Mouse (Mus musculus): Measurements from ENCODE around the gene Itpkb. TPM values are rescaled to one million over a fixed set of nuclear protein-coding genes. Genes with fewer than 3 reads are reported as not detected.

Itpkb gene
- polyA plus RNA-seq (2015; fragmentation: Nextera tagmentation; extraction: Ambion mirVana): 9.4 and 10.6 TPM in 2 replicates

- Histone ChIP-seq H3K4me3 (ENCODE audit: low read length) (peak within 1 kb of the TSS; percentile 85), H3K4me2 (ENCODE audit: low read depth, low read length) (peak within 1 kb of the TSS; percentile 77), H3K27me3 (ENCODE audit: control insufficient read depth, insufficient read depth, low read depth, low read length) (no peaks in the 10 kb centered on the region), H3K27ac (ENCODE audit: low read length) (peak within 1 kb of the TSS; percentile 98), H3K9me3 (ENCODE audit: control insufficient read depth, low read length) (no peaks in the 10 kb centered on the region), H3K36me3 (ENCODE audit: control insufficient read depth, insufficient read depth, low read length) (peaks cover 4% of the 10 kb centered on the region; the same call in 1 of the 2 replicates), H3K9ac (ENCODE audit: low read length) (peak within 1 kb of the TSS; percentile 92), H3K4me1 (replicated peaks; ENCODE audit: control insufficient read depth, insufficient read depth, low read length) (peaks cover 35% of the 10 kb centered on the region)
- under 1% methylated on average over 19 of the region's 19 CpGs for WGBS
- ATAC-seq (ENCODE audit: low read depth): peak; percentile 83
Measured at GRCm38 (mm10) chr1:180330145-180330706, at the start of gene Itpkb. Gene Itpkb, plus strand, starts transcription at chr1:180330485.

DNA sequence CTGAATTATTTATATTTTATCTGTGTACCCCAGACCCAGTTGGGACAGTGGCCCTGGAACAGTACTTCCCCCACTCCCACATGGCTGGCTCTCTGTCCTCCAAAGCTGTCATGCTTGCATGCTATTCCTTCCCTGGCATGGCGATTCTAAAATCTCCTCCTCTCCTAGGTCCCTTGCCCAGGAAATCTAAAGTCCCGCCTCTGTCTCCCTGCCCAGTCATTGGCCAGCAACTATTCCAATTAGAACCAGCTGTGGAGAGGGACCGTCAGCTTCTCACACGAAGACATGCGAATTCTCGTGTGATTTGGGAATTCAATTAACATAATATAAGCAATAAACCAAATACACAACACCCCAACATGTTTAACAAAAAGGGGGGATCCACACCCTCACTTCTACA lies 47.7 kb upstream of the Itpkb start:
- Histone ChIP-seq H3K27ac (ENCODE audit: low read length) (no peak overlapping the region), H3K27me3 (ENCODE audit: control insufficient read depth, insufficient read depth, low read depth, low read length) (no peaks in the 10 kb centered on the region), H3K36me3 (ENCODE audit: control insufficient read depth, insufficient read depth, low read length) (no peaks in the 10 kb centered on the region), H3K4me3 (ENCODE audit: low read length) (no peak overlapping the region), H3K9me3 (ENCODE audit: control insufficient read depth, low read length) (no peaks in the 10 kb centered on the region), H3K4me2 (ENCODE audit: low read depth, low read length) (no peak overlapping the region), H3K9ac (ENCODE audit: low read length) (no peak overlapping the region), H3K4me1 (replicated peaks; ENCODE audit: control insufficient read depth, insufficient read depth, low read length) (peaks cover 45% of the 10 kb centered on the region)
- 54% methylated on average over 6 of the region's 6 CpGs for WGBS
- no peak for ATAC-seq (ENCODE audit: low read depth)

- Histone ChIP-seq H3K4me3 (ENCODE audit: low read length) (no peak overlapping the region), H3K27ac (ENCODE audit: low read length) (no peak overlapping the region), H3K36me3 (ENCODE audit: control insufficient read depth, insufficient read depth, low read length) (no peaks in the 10 kb centered on the region), H3K27me3 (ENCODE audit: control insufficient read depth, insufficient read depth, low read depth, low read length) (no peaks in the 10 kb centered on the region), H3K9ac (ENCODE audit: low read length) (no peak overlapping the region), H3K4me2 (ENCODE audit: low read depth, low read length) (no peak overlapping the region), H3K4me1 (replicated peaks; ENCODE audit: control insufficient read depth, insufficient read depth, low read length) (peaks cover 36% of the 10 kb centered on the region), H3K9me3 (ENCODE audit: control insufficient read depth, low read length) (no peaks in the 10 kb centered on the region)
- WGBS: 31% methylated on average over 16 of the region's 16 CpGs
- 0 out of 2 replicates have a peak, but pooled peaks have one; percentile 10 for ATAC-seq (ENCODE audit: low read depth)
Measured at GRCm38 (mm10) chr1:180283813-180284768, 46.2 kb upstream of the Itpkb start.

- no peak overlapping the region for H3K4me2 ChIP-seq (ENCODE audit: low read depth, low read length)
- peaks cover 30% of the 10 kb centered on the region for H3K4me1 ChIP-seq (replicated peaks; ENCODE audit: control insufficient read depth, insufficient read depth, low read length)
- no peaks in the 10 kb centered on the region for H3K27me3 ChIP-seq (ENCODE audit: control insufficient read depth, insufficient read depth, low read depth, low read length)
- peak overlapping the region; percentile 78 for H3K27ac ChIP-seq (ENCODE audit: low read length)
- WGBS: 55% methylated on average over 15 of the region's 15 CpGs
- H3K9me3 ChIP-seq (ENCODE audit: control insufficient read depth, low read length): no peaks in the 10 kb centered on the region
- no peak overlapping the region for H3K4me3 ChIP-seq (ENCODE audit: low read length)
- no peak overlapping the region for H3K9ac ChIP-seq (ENCODE audit: low read length)
- no peaks in the 10 kb centered on the region for H3K36me3 ChIP-seq (ENCODE audit: control insufficient read depth, insufficient read depth, low read length)
- no peak for ATAC-seq (ENCODE audit: low read depth)
Measured at GRCm38 (mm10) chr1:180286081-180286831, 44.0 kb upstream of the Itpkb start.

- H3K4me3 ChIP-seq (ENCODE audit: low read length): no peak overlapping the region
- H3K27ac ChIP-seq (ENCODE audit: low read length): no peak overlapping the region
- 72% methylated on average over 7 of the region's 7 CpGs for WGBS
- H3K4me1 ChIP-seq (replicated peaks; ENCODE audit: control insufficient read depth, insufficient read depth, low read length): peaks cover 30% of the 10 kb centered on the region
- H3K4me2 ChIP-seq (ENCODE audit: low read depth, low read length): no peak overlapping the region
- no peak overlapping the region for H3K9ac ChIP-seq (ENCODE audit: low read length)
- no peaks in the 10 kb centered on the region for H3K36me3 ChIP-seq (ENCODE audit: control insufficient read depth, insufficient read depth, low read length)
- no peaks in the 10 kb centered on the region for H3K9me3 ChIP-seq (ENCODE audit: control insufficient read depth, low read length)
- H3K27me3 ChIP-seq (ENCODE audit: control insufficient read depth, insufficient read depth, low read depth, low read length): no peaks in the 10 kb centered on the region
- no peak for ATAC-seq (ENCODE audit: low read depth)
Measured at GRCm38 (mm10) chr1:180288227-180288626, 42.1 kb upstream of the Itpkb start.

DNA sequence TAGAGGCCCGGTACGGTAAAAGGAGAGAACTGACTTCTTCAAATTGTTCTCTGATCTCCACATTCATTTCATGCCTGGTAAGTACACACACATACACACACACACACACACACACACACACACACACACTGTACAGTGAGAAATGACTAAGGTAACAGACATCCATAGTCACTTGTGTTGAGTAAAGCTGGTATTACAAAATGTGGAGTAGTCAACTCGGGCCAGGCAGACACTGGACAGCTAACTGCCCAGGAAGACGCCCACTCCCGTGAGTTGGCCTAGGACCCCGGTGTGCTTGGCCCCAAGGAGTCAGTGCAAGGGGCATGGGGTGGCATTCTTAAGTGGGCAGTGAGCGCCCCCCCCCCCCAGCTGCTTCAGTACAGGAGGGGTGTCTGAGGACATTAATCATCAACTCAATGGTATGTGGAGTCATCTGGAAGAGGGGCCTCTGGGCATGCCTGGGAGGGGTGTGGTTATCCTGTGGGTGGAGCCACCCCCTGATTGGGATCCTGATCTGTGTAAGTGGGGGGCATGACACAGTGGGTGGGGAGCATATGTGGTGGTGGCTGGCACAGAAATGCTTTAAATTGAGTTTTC lies 41.3 kb upstream of the Itpkb start:
- ATAC-seq (ENCODE audit: low read depth): peak; percentile 78
- 0 out of 2 replicates have a peak overlapping the region, but pooled peaks have one; percentile 5 for H3K27ac ChIP-seq (ENCODE audit: low read length)

DNA sequence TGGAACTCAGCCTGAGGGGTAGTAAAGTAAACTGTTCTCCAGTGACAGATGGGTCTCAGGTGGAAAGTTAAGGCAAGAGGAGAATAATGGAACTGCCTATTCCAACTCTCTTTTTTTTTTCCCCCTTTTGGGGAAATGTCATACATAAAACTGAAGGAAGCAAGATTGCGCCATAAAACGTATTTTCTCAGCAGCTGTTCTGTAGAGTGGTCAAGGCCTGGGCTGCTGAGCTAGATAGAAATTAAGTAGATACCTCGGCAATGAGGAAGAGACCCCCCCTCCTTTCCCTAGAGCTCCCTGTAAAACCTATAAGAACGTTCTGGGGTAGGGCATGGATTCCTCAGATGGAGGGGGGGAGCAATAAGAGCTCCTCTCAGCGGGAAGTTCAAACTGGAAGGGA lies 40.5 kb upstream of the Itpkb start:
- no peak for ATAC-seq (ENCODE audit: low read depth)
- no peaks in the 10 kb centered on the region for H3K27me3 ChIP-seq (ENCODE audit: control insufficient read depth, insufficient read depth, low read depth, low read length)
- no peak overlapping the region for H3K9ac ChIP-seq (ENCODE audit: low read length)
- H3K36me3 ChIP-seq (ENCODE audit: control insufficient read depth, insufficient read depth, low read length): no peaks in the 10 kb centered on the region
- WGBS: 57% methylated on average over 5 of the region's 5 CpGs
- no peak overlapping the region for H3K4me3 ChIP-seq (ENCODE audit: low read length)
- H3K4me2 ChIP-seq (ENCODE audit: low read depth, low read length): no peak overlapping the region
- H3K4me1 ChIP-seq (replicated peaks; ENCODE audit: control insufficient read depth, insufficient read depth, low read length): peaks cover 18% of the 10 kb centered on the region; the same call in 1 of the 2 replicates
- no peaks in the 10 kb centered on the region for H3K9me3 ChIP-seq (ENCODE audit: control insufficient read depth, low read length)
- no peak overlapping the region for H3K27ac ChIP-seq (ENCODE audit: low read length)

More for the DNA sequence above, 41.3 kb upstream of the Itpkb start:
- H3K4me1 ChIP-seq (replicated peaks; ENCODE audit: control insufficient read depth, insufficient read depth, low read length): peaks cover 25% of the 10 kb centered on the region
- no peak overlapping the region for H3K4me3 ChIP-seq (ENCODE audit: low read length)
- H3K9me3 ChIP-seq (ENCODE audit: control insufficient read depth, low read length): no peaks in the 10 kb centered on the region
- H3K36me3 ChIP-seq (ENCODE audit: control insufficient read depth, insufficient read depth, low read length): no peaks in the 10 kb centered on the region
- no peak overlapping the region for H3K9ac ChIP-seq (ENCODE audit: low read length)
- no peak overlapping the region for H3K4me2 ChIP-seq (ENCODE audit: low read depth, low read length)
- no peaks in the 10 kb centered on the region for H3K27me3 ChIP-seq (ENCODE audit: control insufficient read depth, insufficient read depth, low read depth, low read length)
- 66% methylated on average over 7 of the region's 7 CpGs for WGBS

- Histone ChIP-seq H3K9ac (ENCODE audit: low read length) (no peak overlapping the region), H3K27me3 (ENCODE audit: control insufficient read depth, insufficient read depth, low read depth, low read length) (no peaks in the 10 kb centered on the region), H3K36me3 (ENCODE audit: control insufficient read depth, insufficient read depth, low read length) (no peaks in the 10 kb centered on the region), H3K4me3 (ENCODE audit: low read length) (no peak overlapping the region), H3K4me2 (ENCODE audit: low read depth, low read length) (no peak overlapping the region), H3K4me1 (replicated peaks; ENCODE audit: control insufficient read depth, insufficient read depth, low read length) (peaks cover 18% of the 10 kb centered on the region; the same call in 1 of the 2 replicates), H3K9me3 (ENCODE audit: control insufficient read depth, low read length) (no peaks in the 10 kb centered on the region), H3K27ac (ENCODE audit: low read length) (no peak overlapping the region)
- no peak for ATAC-seq (ENCODE audit: low read depth)
- 70% methylated on average over 4 of the region's 4 CpGs for WGBS
Measured at GRCm38 (mm10) chr1:180290358-180290757, 39.9 kb upstream of the Itpkb start.

All from lung, embryonic 16.5 days (tissue).